Mouse (Mus musculus) small intestine, adult 2 months (tissue): ENCODE measurements around the gene Cbl.

Experiments
- CTCF ChIP-seq: fragments of 200-500 bp; IDR thresholded peaks from 2 replicates; pipeline ENCODE4 v1.5.1; 2012; ENCODE audit warnings: low read depth, mild to moderate bottlenecking, control low read depth, inconsistent platforms, low read length, moderate library complexity, mixed read lengths; ENCODE audit not compliant: insufficient replicate concordance, insufficient read length; ENCODE audit errors: extremely low read depth
- POLR2A ChIP-seq: fragments of 200-500 bp; IDR thresholded peaks from 2 replicates; pipeline ENCODE4 v1.6.1; 2012; ENCODE audit warnings: low read depth, mild to moderate bottlenecking, control low read depth, inconsistent platforms, low read length, moderate library complexity

GRCm38 (mm10) chr9:44177405-44177804 is 56.4 kb downstream of the Cbl start:
- no peak for TF ChIP-seq CTCF
- no peak for TF ChIP-seq POLR2A
